ENCODE assay signal across 17 mouse cellular contexts in the genomic region with DNA sequence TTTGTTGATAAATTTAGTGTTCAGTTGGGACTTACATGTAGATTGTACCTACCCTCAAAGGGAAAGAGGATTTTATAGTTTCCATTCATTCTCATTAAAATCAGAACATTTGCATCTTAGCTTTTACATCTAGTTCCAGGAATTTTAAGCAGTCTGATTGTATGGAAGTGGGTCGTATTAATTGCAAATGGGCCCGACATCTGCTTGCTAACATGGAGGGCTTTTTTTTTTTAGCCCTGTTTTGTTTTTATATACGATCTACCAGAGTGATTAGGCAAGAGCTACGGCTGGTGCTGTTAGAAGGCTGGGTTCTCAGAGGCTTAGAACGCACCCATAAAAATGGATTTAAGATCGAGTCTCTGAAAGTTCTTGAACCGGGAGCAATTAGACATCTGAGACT.
"Had no signal": no experiment of that assay in that cellular context is flagged by ENCODE, and none has a peak within 500 bp of the region (broad histone marks: within the 10 kb centered on the region; RNA-seq: fewer than 3 reads in every experiment).

No protein-coding gene starts in this region.

- H3K27ac ChIP-seq: kidney, embryonic 15.5 days; limb, embryonic 10.5 days; limb, embryonic 13.5 days; liver, embryonic 12.5 days; liver, embryonic 15.5 days; lung, embryonic 15.5 days; midbrain, embryonic 10.5 days had no signal

- H3K4me3 ChIP-seq: kidney, embryonic 15.5 days; limb, embryonic 10.5 days; limb, embryonic 13.5 days; liver, embryonic 12.5 days; liver, embryonic 15.5 days; lung, embryonic 15.5 days; megakaryocyte, embryonic 14.5 days; midbrain, embryonic 10.5 days had no signal

- H3K27me3 ChIP-seq: kidney, embryonic 15.5 days; limb, embryonic 13.5 days; liver, embryonic 12.5 days; liver, embryonic 15.5 days; lung, embryonic 15.5 days had no signal

- DNase-seq: kidney, adult 8-10 months; kidney, postnatal 10 days; kidney, postnatal 36 days; liver; lung, adult 18-20 months; lung, postnatal 10 days; lung, postnatal 36 days; thymus, adult 18-20 months; thymus, postnatal 36 days had no signal

- H3K4me1 ChIP-seq: liver, embryonic 12.5 days; liver, embryonic 15.5 days; lung, embryonic 15.5 days had no signal

- H3K4me2 ChIP-seq: kidney, embryonic 15.5 days; limb, embryonic 13.5 days; liver, embryonic 12.5 days; liver, embryonic 15.5 days; lung, embryonic 15.5 days had no signal

- H3K9ac ChIP-seq: kidney, embryonic 15.5 days; limb, embryonic 13.5 days; liver, embryonic 12.5 days; liver, embryonic 15.5 days; lung, embryonic 15.5 days had no signal

- H3K36me3 ChIP-seq: kidney, embryonic 15.5 days; limb, embryonic 10.5 days; limb, embryonic 13.5 days; liver, embryonic 12.5 days; liver, embryonic 15.5 days; lung, embryonic 15.5 days; midbrain, embryonic 10.5 days had no signal

- ATAC-seq: liver, embryonic 12.5 days had no signal

- H3K9me3 ChIP-seq: kidney, embryonic 15.5 days; limb, embryonic 10.5 days; limb, embryonic 13.5 days; liver, embryonic 12.5 days; liver, embryonic 15.5 days; lung, embryonic 15.5 days; megakaryocyte, embryonic 14.5 days; midbrain, embryonic 10.5 days had no signal
